Mouse (Mus musculus): ENCODE measurements around the gene Gldn.

DNA sequence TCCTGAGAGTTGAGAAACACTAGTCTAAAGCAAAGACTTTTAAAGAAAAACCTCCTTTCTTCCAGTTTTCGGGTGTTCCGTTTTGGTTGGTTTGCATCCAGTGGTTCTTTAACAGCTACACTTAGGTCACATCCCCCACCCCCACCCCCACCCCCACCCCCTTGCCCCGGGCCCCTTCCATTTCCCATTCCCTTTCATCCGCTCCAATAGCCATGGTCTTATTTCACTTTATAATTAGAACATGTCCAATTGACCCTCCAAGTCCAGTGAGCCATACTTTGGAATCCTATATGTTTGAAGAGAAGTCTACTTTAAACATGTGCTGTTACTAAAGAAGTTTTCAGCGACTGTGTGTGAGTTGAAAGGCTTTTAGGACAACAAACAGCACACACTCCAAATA, 1.5 kb downstream of the Gldn start:
- TF ChIP-seq CTCF (IDR thresholded peaks at IDR 0.05; ENCODE audit: low read depth) (no peak), EP300 (IDR thresholded peaks at IDR 0.05; ENCODE audit: low read depth) (no peak)

Data from heart, postnatal 0 days (tissue).